Mouse (Mus musculus): ENCODE measurements around the gene Mogs.

DNA sequence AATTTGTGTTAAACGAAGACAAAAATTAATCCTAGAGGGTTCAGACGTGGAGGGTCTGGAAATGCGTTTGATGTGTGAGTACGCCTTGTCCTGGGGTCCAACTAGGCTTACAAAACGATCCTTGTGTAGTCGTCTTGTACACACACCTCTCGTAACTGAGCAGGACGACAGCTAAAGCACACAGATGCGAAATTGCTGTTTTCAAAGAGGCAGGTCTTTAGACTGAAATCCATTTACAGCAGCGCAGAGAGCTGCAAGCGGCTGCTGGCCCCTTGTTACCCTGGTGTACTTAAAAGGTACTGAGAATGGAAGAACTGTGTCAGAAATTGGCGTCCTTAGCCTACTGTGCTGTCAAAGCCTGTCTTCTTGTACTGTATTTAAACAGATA, 50.9 kb downstream of the Mogs start:
- TF ChIP-seq CTCF (IDR thresholded peaks at IDR 0.05; ENCODE audit: extremely low read depth, insufficient read depth, insufficient read length, insufficient replicate concordance) = no peak
- no peak for TF ChIP-seq POLR2A (IDR thresholded peaks at IDR 0.05; ENCODE audit: low read depth, low read length)
